Mouse (Mus musculus): ENCODE results near the gene Tpcn1.
A peak's percentile ranks its signal among the peaks of the same experiment; 100 is the strongest.

Tpcn1 gene

DNA sequence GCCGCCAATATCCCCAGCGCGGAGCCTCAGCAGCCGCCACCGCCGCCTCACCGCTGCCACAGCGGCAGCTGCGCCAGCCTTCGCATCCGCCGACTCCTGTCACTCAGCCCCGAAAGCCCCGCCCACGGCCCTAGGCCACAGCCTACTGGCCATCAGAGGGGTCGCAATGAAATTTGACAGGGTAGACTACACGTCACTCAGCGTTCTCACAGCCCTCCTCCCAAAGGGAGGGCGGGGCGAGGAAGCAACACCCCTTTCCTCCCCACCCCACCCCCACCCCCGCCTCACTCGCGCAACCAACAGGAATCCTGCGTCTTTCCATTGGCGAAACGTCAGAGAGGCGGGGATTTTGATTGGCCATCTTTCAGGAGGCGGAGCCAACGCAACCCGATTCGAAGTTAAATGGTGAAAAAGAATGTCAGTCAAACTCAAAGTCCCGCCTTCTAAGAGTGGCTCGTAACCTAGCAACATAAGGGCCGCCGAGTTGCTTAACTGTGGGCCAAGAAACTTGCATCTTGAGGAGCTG lies at the start of gene Tpcn1, which contains the start of gene Iqcd:
Tpcn1 (minus strand) TSS at position 105 of the 526 bp plus-strand sequence.
Iqcd (plus strand) TSS at position 448 of the 526 bp plus-strand sequence.
- peak; percentile 100 for DNase-seq (ENCODE audit: low read depth, low spot score)

DNA sequence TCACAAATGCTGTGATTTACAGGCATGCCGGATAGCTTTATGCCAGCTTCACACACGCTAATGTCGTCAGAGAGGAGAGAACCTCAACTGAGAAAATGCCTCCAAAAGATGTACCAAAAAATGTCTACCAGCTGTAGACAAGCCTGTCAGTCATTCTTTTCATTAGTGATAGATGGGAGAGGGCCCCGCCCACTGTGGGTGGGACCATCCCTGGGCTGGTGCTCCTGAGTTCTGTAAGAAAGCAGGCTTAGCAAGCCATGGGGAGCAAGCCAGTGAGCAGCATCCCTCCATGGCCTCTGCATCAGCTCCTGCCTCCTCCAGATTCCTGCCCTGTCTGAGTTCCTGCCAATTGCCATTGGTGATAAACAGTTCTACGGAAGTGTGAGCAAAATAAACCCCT lies 47.2 kb upstream of the Tpcn1 start:
- no peak for DNase-seq (ENCODE audit: low read depth, low spot score)

- DNase-seq (ENCODE audit: low read depth, low spot score), result no peak
Observed at GRCm38 (mm10) chr5:120634860-120635259, 46.4 kb upstream of the Tpcn1 start.

GRCm38 (mm10) chr5:120634131-120634530 lies 45.7 kb upstream of the Tpcn1 start, which contains the start of gene Cfap73:
Gene Cfap73, minus strand, starts transcription at chr5:120634235.
- DNase-seq (ENCODE audit: low read depth, low spot score), result no peak

DNA sequence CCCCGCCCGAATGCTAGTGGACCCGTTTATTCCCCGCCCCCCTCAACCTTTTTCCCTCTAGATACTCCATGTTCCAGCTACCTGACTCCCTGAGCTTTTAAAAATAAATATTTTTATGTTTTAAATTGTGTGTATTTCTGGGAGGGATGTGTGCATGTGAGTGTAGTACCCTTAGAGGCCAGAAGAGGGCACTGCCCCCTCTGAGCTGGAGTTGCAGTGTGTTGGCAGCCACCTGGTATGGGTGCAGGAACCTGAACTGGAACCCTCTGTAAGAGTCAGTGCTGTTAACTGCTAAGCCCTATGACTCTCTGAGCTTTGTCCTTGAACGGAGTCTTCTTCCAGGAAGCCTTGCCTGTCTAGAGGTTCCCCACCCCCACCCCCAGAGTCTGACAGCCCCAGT lies 43.4 kb upstream of the Tpcn1 start:
- no peak for DNase-seq (ENCODE audit: low read depth, low spot score)

DNA sequence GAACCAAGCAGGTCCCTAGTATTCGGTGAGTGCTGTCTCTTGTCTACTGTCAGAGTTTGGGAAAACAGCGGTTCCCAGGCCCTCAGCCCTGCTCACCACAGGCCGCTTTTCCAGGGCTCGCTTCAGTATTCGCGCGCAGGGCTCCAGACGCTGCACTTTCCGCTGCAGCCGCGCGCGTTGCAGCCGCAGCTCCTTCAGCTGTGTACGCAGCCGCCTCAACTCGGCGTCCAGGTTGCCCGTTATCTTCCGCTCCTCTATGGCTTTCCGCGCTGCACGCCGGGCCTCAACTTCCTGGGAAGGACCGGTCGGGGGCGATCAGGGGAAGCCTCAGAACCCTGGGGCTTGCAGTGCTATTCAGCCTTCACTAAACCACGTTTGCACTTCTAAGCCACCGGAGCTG lies 42.7 kb upstream of the Tpcn1 start:
- DNase-seq (ENCODE audit: low read depth, low spot score), result peak; percentile 53

DNA sequence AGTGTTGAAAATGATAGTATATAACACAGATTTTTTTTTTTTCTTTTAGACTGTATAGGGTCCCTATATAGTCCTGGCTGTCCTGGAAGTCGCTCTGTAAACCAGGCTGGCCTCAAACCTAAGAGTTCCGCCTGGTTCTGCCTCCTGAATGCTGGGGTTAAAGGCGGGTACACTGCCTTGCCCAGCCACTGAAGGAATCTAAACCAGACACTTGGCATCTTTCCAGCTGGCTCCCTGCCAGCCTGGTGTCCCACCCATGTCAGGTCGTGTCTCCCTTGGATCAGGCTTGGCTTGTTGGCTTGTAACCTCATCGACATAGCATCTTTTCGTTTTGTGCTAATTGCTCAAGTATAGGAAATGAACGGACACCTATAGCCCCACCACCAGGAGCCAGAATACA lies 40.2 kb upstream of the Tpcn1 start:
- DNase-seq (ENCODE audit: low read depth, low spot score), result no peak

GRCm38 (mm10) chr5:120627515-120628300 lies 39.2 kb upstream of the Tpcn1 start:
- DNase-seq (ENCODE audit: low read depth, low spot score), result no peak

GRCm38 (mm10) chr5:120626399-120626798 lies 37.9 kb upstream of the Tpcn1 start:
- DNase-seq (ENCODE audit: low read depth, low spot score), result peak; percentile 52

DNA sequence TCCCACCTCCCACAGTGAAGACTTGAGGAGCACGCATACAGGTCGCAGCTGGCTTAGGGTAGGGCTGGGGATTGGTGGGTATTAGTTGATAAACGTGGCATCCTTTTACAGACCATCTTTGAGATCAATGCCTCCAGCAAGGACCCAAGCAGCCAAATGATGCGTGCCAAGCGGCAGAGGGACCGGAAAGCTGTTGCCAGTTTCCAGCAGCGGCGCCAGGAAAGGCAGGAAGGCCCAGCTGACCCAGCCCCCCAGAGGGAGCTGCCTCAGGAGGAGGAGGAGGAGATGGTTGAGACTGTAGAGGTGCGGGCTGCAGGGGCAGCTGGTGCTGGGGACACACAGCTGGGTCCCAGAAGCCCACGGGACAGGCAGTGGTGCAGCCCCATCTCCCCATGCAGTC lies 36.0 kb upstream of the Tpcn1 start:
- DNase-seq (ENCODE audit: low read depth, low spot score), result no peak

DNA sequence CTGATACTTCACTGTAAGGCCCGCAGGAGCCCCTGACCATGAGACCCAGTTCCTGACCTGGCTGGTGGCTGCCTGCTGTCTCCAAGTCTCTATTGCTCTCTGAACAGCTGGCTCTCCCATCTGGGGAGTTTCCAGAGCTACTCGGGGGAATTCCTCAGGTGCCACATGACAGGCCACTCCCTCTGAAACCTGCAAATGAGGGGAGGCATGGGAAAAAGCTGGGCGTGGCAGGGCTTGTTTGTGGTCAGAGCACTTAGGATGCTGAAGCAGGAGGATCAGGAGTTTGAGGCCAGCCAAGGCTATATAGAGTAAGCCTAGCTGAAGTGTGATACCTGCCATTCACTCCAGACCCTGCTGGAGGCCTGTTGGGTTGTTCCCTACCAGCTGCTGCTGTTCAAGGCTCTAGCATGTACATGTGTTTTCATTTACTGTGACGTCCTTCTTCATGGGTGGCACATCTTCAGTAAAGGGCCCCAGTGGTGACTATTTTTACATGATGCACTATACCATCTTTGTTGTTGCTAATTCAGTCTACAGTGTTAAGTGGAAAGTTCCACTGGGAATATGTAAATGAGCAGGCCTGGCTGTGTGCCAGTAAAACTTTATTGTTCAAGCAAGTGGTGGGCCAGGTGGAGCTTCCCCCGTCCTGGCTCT lies 33.9 kb upstream of the Tpcn1 start:
- peak; percentile 75 for DNase-seq (ENCODE audit: low read depth, low spot score)

GRCm38 (mm10) chr5:120621846-120622197 lies 33.3 kb upstream of the Tpcn1 start:
- no peak for DNase-seq (ENCODE audit: low read depth, low spot score)

DNA sequence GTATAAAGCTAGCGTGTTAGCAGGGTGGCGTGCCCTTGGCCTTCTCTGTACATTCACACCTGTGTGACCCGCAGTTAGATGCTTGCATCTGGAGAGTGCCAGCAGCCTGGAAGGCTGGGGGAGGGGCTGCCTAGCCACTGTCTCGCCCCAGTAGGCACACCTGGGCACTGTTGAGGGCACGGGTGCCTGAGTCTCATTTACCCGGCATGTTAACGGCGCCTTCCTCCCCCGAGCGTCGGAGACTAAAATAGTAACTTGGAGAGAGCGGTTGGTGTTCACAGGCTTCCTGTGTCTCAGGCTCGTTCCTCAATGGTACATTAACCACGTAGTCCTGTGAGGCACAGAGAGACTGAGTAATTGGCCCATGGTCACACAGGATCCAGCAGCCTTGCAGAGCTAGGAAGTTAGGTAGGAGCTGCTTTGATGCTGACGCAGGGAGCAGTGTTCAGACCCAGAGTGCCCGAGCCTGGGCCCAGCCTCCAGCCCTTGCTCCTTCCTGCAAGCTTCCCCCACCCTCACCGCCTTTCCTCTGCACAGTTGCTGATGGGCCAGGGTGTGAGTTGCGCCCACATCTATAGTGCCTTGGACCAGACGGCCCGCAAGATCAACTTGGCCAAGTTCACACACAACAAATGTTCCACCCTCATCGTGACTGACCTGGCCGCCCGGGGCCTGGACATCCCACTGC lies 32.7 kb upstream of the Tpcn1 start:
- peak; percentile 75 for DNase-seq (ENCODE audit: low read depth, low spot score)

DNA sequence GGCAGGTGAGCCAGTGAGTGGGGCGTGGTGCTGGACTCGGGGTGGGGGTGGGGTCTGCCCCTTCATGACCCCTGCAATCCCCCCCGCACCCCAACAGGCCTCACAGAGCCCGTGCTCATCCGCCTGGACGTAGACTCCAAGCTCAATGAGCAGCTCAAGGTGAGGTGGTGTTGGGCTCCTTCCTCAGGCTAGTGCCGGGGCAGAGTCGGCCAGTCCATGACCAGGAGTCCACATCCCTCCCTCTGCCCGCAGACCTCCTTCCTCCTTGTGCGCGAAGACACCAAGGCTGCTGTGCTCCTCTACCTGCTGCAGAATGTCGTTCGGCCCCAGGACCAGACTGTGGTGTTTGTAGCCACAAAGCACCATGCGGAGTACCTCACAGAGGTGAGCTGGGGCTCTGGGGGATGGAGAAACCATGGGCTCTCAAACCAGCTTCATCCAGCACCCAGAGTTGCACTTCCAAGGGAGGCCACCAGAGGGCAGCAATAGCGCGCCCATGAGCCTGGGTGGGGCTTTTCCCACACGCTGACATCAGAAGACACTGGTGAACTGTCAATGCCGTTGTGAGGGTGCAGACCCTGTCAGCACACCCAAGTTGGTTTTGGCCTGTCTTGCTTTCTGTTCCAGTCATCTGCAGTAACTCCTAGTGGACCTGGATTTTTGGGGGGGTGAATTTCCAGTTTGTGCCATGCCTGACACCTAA lies 32.1 kb upstream of the Tpcn1 start:
- DNase-seq (ENCODE audit: low read depth, low spot score), result peak; percentile 94

DNA sequence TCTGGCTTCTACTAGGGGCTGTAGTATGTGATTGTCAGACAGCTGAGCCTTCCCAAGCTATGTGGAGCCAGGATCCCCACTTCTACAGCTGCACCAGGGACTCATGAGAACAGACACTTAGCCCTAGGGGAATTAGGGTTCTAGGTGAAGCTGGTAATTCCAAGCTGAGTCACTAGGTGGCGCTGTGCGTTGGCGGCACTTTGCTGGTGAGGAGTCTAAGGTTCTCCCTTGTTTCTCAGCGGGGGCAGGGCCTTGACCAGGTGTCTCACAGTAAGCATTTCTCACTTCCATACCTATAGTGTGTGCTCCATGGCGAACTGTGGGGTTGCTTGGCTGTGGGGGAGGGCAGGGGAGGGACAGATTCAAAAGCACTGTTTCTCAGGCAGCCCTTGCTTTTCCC lies 30.7 kb upstream of the Tpcn1 start:
- DNase-seq (ENCODE audit: low read depth, low spot score), result peak; percentile 86

- DNase-seq (ENCODE audit: low read depth, low spot score), result no peak
Observed at GRCm38 (mm10) chr5:120618778-120619177, 30.3 kb upstream of the Tpcn1 start.

- DNase-seq (ENCODE audit: low read depth, low spot score), result peak; percentile 79
Observed at GRCm38 (mm10) chr5:120615903-120616302, 27.4 kb upstream of the Tpcn1 start.

GRCm38 (mm10) chr5:120612822-120613604 lies 24.5 kb upstream of the Tpcn1 start:
- DNase-seq (ENCODE audit: low read depth, low spot score), result peak; percentile 100

GRCm38 (mm10) chr5:120612442-120612821 lies 24.0 kb upstream of the Tpcn1 start, which contains the start of the genes Rita1 and Ddx54:
Gene Rita1, minus strand, starts transcription at chr5:120612589.
Gene Ddx54, plus strand, starts transcription at chr5:120612739.
- DNase-seq (ENCODE audit: low read depth, low spot score), result peak; percentile 97

DNA sequence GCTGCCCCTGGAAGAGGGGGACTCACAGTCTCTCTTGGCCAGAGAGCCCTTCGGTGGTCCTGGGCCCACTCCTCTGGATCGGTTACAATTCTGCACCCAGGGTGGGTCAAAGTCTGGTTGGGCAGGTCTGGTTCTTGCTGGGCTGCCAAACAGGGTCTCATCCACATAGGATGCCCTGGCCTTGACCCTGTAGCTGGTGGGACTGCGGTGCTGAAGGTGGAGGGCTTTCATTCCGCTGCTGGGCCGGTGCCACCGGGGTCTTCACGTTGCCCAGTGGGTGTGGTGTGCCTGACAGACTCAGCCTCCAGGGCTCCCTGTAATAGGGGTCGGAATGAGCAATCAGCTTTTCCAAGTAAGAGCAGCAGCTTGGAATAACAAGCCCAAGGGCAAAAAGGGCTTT lies 22.9 kb upstream of the Tpcn1 start:
- DNase-seq (ENCODE audit: low read depth, low spot score), result peak; percentile 19

DNA sequence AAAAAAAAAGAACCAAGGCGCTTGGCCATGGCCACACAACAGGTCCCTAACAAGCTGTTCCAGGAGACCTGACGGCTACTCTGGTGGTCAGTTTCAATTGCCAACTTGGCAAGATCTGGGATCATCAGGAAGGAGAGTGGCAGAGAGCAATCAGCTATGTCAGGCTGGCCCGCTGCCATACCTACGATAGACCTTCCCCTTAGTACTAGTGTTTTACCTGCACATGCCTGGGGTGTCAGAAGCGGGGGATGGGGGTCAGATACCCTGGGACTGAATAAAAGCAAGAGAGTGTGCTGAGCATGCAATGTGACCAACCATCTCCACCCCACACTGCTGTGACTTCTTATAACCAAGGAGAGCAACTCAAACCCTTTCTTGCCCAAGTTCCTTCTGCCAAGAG lies 22.4 kb upstream of the Tpcn1 start:
- DNase-seq (ENCODE audit: low read depth, low spot score), result no peak
